Mouse (Mus musculus) heart, adult 2 months (tissue): ENCODE data around the gene Spcs2.

ENCODE experiments used
- EP300 ChIP-seq: fragments of 200-500 bp; IDR thresholded peaks from 2 replicates; pipeline ENCODE4 v1.6.1; 2011; ENCODE audit warnings: low read depth, low read length, control low read depth; ENCODE audit not compliant: insufficient read depth
- POLR2A ChIP-seq: fragments of 200-500 bp; IDR thresholded peaks from 2 replicates; pipeline ENCODE4 v1.6.1; 2011; ENCODE audit warnings: mild to moderate bottlenecking, low read depth, low read length, control low read depth; ENCODE audit not compliant: insufficient read depth

GRCm38 (mm10) chr7:99902208-99902607 is 38.9 kb upstream of the Spcs2 start:
- TF ChIP-seq POLR2A: no peak
- TF ChIP-seq EP300: no peak
